Mouse (Mus musculus): ENCODE results near the gene Dnajc27. TPM values are rescaled to one million over a fixed set of nuclear protein-coding genes. Genes with fewer than 3 reads are reported as not detected.

The Dnajc27 gene
- 16.4 TPM for polyA plus RNA-seq (2017; shearing (Covaris generic))

DNA sequence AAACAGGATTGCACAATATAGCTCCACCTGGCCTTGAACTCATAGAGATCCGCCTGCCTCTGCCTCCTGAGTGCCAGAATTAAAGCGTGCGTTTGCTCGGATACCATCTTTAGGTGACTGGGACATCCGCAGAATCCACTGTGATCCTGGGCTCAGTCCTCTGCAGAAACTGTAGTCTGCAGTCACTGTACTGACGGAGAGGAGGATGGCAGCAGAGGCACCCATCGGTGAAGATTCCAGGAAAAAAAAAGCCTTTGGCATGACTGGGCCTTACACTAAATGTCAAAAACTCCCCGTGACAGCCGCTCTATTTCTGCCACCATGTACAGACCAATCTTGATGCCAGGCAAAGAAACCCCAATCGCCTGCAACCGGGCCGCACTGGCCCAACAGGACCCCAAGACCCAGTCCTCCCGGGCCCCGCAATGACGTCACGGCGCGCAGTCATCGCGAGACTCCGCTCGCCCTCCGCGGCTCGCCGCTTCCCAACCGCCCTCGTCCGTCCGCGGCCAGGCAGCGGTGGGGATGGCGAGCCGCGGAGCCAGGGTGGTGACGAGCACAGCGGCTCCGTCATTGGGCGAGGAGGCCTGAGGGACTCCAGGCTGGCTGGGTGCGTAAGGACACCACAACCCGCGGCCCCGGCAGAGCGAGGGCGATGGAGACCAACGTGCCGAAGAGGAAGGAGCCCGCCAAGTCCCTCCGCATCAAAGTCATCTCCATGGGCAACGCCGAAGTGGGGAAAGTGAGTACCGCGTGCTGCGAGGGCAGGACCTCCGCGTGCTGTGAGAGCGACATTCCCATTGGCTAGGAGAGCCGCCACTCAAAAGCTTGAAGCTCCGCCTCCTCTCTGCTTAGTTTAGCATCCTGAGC is at the start of gene Dnajc27:
Gene Dnajc27, plus strand, starts transcription at position 452 of the 870 bp plus-strand sequence.

DNA sequence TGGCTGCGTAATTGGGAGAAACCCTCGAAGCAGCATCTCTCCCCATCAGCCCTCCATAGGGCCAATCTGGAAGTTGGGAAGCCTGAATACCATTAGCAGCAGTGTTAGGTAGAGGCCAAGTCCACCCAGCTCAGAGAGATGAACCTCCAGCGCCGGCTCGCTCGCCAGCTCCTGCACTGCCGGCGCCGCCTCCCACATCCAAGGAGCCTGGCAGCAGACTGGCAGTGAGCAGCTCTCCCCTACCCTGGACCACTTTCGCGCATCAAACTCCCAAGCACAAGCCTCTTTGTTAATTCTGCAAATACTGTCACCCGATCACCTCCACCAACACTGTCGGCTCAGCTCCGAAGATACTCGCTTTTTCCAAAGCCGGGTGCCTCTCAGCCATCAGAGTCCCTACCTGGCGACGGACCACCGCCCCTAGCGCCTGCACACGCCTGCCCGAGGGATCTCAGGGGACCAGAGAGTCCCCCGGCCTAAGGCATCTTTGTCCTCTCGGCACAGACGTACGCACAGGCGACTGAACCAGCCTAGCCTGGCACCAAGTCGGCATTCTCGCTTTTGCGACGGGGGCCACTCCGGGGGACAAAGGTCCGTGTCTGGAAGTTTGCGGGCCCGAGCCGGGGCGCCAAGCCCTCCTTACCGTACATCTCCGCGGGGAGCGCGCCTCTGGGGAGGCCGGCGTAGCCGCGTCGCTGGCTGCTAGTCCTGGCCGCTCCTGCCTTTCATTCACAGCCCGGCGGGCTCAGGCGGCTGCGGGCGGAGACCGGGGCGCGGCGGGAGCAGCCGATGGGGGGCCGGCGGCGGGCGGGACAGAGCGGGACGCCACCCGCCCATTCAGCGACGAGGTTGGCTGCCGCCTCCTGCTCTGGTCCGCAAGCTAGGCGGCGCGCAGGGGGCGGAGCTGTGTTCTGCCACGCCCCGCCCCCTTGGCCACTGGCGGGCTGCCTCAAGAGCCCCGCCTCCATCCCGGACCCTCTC is 44.0 kb upstream of the Dnajc27 start, which contains the start of gene Efr3b:
Gene Efr3b, minus strand, starts transcription at position 855 of the 981 bp plus-strand sequence.

DNA sequence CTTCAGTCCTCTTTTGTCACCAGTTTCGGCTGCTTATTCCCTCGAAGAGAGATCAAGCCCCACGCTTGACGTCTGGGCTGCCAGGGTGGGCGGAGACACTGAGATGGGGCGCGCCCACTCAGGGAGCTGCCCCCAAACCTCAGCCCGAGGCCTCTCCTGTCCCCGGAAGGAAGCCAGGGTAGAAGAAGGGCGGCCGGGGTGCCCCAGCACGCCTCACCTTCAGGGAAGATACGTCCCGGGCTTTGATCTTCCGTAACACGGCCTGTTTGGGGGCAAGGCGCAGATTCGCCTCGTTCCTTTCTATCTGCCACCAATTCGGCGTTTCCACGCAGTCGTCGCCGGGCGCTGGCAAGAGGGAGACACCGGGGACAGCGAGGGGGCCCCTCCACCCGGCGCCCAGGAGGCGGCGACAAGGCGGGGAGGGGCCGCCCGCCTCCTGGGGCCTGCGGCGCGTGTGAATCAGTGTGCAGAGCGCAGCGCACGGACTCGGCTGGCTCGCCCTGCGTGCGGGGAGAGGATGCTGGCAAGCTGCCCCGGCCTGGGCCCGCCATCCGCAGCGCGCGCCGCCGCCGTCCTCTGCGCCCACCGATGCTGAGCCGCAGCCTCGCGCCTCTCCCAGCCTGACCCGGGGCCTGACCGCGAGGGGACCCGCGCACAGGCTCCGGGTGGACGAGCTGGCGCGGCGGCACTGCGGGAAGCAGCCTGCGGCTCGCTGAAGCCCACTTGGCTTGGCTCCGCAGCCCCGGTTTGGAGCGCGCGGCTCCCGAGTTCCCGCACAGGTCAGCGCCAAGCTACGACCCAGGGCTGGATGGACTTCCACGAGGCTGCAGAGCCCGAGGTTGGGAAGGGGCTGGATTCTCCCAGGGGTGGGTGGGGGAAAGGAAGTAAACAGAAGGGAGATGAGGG is 50.8 kb downstream of the Dnajc27 start, which contains the start of gene Adcy3:
Gene Adcy3, plus strand, starts transcription at position 163 of the 906 bp plus-strand sequence.

Other genes starting within 250 kb of the Dnajc27 start
- gene Pomc, start 127.6 kb upstream of the Dnajc27 start, polyA plus RNA-seq (2017; shearing (Covaris generic)), result 2.1 TPM
- 0.44 TPM for gene Efr3b, start 43.7 kb upstream of the Dnajc27 start, polyA plus RNA-seq (2017; shearing (Covaris generic))
- gene Adcy3, start 50.5 kb downstream of the Dnajc27 start, polyA plus RNA-seq (2017; shearing (Covaris generic)), result 29.3 TPM
- gene Ptrhd1, start 151.4 kb downstream of the Dnajc27 start, polyA plus RNA-seq (2017; shearing (Covaris generic)), result 3.1 TPM
- gene Cenpo, start 151.7 kb downstream of the Dnajc27 start, polyA plus RNA-seq (2017; shearing (Covaris generic)), result 16.4 TPM

Data from effector memory CD4-positive, alpha-beta T cell, adult 7 months (primary cell).